Mouse (Mus musculus) layer of hippocampus, postnatal 36 days (tissue): ENCODE data around the gene Cfap61. TPM values are rescaled to one million over a fixed set of nuclear protein-coding genes. Genes with fewer than 3 reads are reported as not detected.
"Not testable (repeated sequence)": the region's sequence is repeated elsewhere in the genome, so short reads cannot be mapped to it uniquely, and the experiment has no call there.

Experiments used
- DNase-seq, 2 experiments: peaks; one replicate each; pipeline ENCODE4 v3.0.0; 2022
- total RNA-seq, 2 experiments: library from RNA; stranded (reverse); gene quantifications; 2 replicates each; pipeline ENCODE4 v1.2.3; 2021

Cfap61 gene
- 1 to 10 TPM; 1.7 to 2.0 TPM for total RNA-seq

GRCm38 (mm10) chr2:145934339-145935231, at the start of gene Cfap61, which contains the start of gene Crnkl1:
Gene Cfap61, plus strand, starts transcription at chr2:145934784.
Gene Crnkl1, minus strand, starts transcription at chr2:145935014.
- DNase-seq: peak; percentile 93 to 94

- DNase-seq: no peak
Observed at GRCm38 (mm10) chr2:145884913-145885785, 49.4 kb upstream of the Cfap61 start.

GRCm38 (mm10) chr2:145887937-145888765, 46.4 kb upstream of the Cfap61 start:
- no peak for DNase-seq

GRCm38 (mm10) chr2:145888766-145889480, 45.7 kb upstream of the Cfap61 start:
- peak in 1 of 2 experiments; percentile 30 for DNase-seq

GRCm38 (mm10) chr2:145890571-145890970, 44.0 kb upstream of the Cfap61 start:
- no peak for DNase-seq

GRCm38 (mm10) chr2:145893756-145894155, 40.8 kb upstream of the Cfap61 start:
- DNase-seq: no peak

- DNase-seq: no peak
Observed at GRCm38 (mm10) chr2:145898106-145898505, 36.5 kb upstream of the Cfap61 start.

- not testable (repeated sequence) for DNase-seq
Observed at GRCm38 (mm10) chr2:145900318-145900717, 34.3 kb upstream of the Cfap61 start.

GRCm38 (mm10) chr2:145901861-145902260, 32.7 kb upstream of the Cfap61 start, which contains the start of gene Naa20:
Gene Naa20, plus strand, starts transcription at chr2:145902099.
- DNase-seq: no peak

- DNase-seq: peak; percentile 91 to 93
Observed at GRCm38 (mm10) chr2:145903061-145903901, 31.3 kb upstream of the Cfap61 start.

- DNase-seq: no peak
Observed at GRCm38 (mm10) chr2:145903983-145904616, 30.5 kb upstream of the Cfap61 start.

GRCm38 (mm10) chr2:145905156-145905555, 29.4 kb upstream of the Cfap61 start:
- DNase-seq: no peak

GRCm38 (mm10) chr2:145905884-145906283, 28.7 kb upstream of the Cfap61 start:
- DNase-seq: not testable (repeated sequence)

GRCm38 (mm10) chr2:145920941-145921650, 13.5 kb upstream of the Cfap61 start:
- no peak for DNase-seq

GRCm38 (mm10) chr2:145936975-145937374, 2.4 kb downstream of the Cfap61 start:
- no peak for DNase-seq

GRCm38 (mm10) chr2:145941403-145941802, 6.8 kb downstream of the Cfap61 start:
- no peak for DNase-seq

GRCm38 (mm10) chr2:145944286-145944685, 9.7 kb downstream of the Cfap61 start:
- no peak for DNase-seq

GRCm38 (mm10) chr2:145948402-145948954, 13.9 kb downstream of the Cfap61 start:
- no peak for DNase-seq
